Mouse (Mus musculus): ENCODE data around the gene Fry.

- TF ChIP-seq CTCF (IDR thresholded peaks at IDR 0.05; ENCODE audit: extremely low read depth, insufficient read depth, low read length) (no peak), POLR2A (IDR thresholded peaks at IDR 0.05; ENCODE audit: extremely low read depth, insufficient read depth, low read length) (no peak)
Observed at GRCm38 (mm10) chr5:150190454-150191358, 72.3 kb downstream of the Fry start.
